Mouse (Mus musculus) E14TG2a.4 (cell line): ENCODE results near the gene Sohlh2.

Source experiments
- CTCF ChIP-seq: conservative IDR thresholded peaks from 2 replicates; pipeline ENCODE4 v1.5.1; 2014; ENCODE audit warnings: low read length
- POU5F1 ChIP-seq: IDR thresholded peaks from 2 replicates; pipeline ENCODE4 v1.6.1; 2014; ENCODE audit warnings: low read length, borderline replicate concordance

- no peak for TF ChIP-seq CTCF
- TF ChIP-seq POU5F1, result no peak
These were observed 66.2 kb downstream of the Sohlh2 start for GRCm38 (mm10) chr3:55248048-55248447.
